Mouse (Mus musculus): ENCODE measurements around the gene Atp1b3. TPM values are rescaled to one million over a fixed set of nuclear protein-coding genes. Genes with fewer than 3 reads are reported as not detected.
"Not testable (repeated sequence)": the region's sequence is repeated elsewhere in the genome, so short reads cannot be mapped to it uniquely, and the experiment has no call there.

Gene Atp1b3
- polyA plus RNA-seq (2015; fragmentation: Nextera tagmentation; extraction: Ambion mirVana) = 176 and 189 TPM in 2 replicates

GRCm38 (mm10) chr9:96364141-96364838 lies at the start of gene Atp1b3:
TSS of gene Atp1b3 (minus strand) at chr9:96364442.
- under 1% methylated on average over 58 of the region's 81 CpGs for WGBS

GRCm38 (mm10) chr9:96412821-96413405 lies 48.7 kb upstream of the Atp1b3 start:
- no peaks in the 10 kb centered on the region for H3K4me1 ChIP-seq (replicated peaks)
- 76% methylated on average over 9 of the region's 9 CpGs for WGBS

More at GRCm38 (mm10) chr9:96364141-96364838, at the start of gene Atp1b3:
- Histone ChIP-seq H3K36me3 (no peaks in the 10 kb centered on the region), H3K4me1 (replicated peaks) (peaks cover 22% of the 10 kb centered on the region), H3K27me3 (no peaks in the 10 kb centered on the region), H3K9ac (peak within 1 kb of the TSS; percentile 90), H3K9me3 (no peaks in the 10 kb centered on the region), H3K4me3 (peak within 1 kb of the TSS; percentile 98), H3K4me2 (peak within 1 kb of the TSS; percentile 78), H3K27ac (replicated peaks) (peak within 1 kb of the TSS; percentile 92)
- peak; percentile 98 for ATAC-seq (ENCODE audit: low FRiP score, low read depth)

GRCm38 (mm10) chr9:96404312-96404711 lies 40.1 kb upstream of the Atp1b3 start:
- 84% methylated on average over 3 of the region's 3 CpGs for WGBS
- Histone ChIP-seq H3K9ac (no peak overlapping the region), H3K9me3 (no peaks in the 10 kb centered on the region), H3K4me2 (no peak overlapping the region), H3K27me3 (no peaks in the 10 kb centered on the region), H3K4me3 (no peak overlapping the region), H3K4me1 (replicated peaks) (no peaks in the 10 kb centered on the region), H3K27ac (replicated peaks) (no peak overlapping the region), H3K36me3 (no peaks in the 10 kb centered on the region)
- ATAC-seq (ENCODE audit: low FRiP score, low read depth) = no peak

More at GRCm38 (mm10) chr9:96412821-96413405, 48.7 kb upstream of the Atp1b3 start:
- no peaks in the 10 kb centered on the region for H3K36me3 ChIP-seq
- no peaks in the 10 kb centered on the region for H3K27me3 ChIP-seq
- no peak overlapping the region for H3K4me2 ChIP-seq
- no peak overlapping the region for H3K27ac ChIP-seq (replicated peaks)
- ATAC-seq (ENCODE audit: low FRiP score, low read depth) = no peak
- no peak overlapping the region for H3K9ac ChIP-seq
- no peak overlapping the region for H3K4me3 ChIP-seq
- H3K9me3 ChIP-seq = no peaks in the 10 kb centered on the region

GRCm38 (mm10) chr9:96399916-96400315 lies 35.7 kb upstream of the Atp1b3 start:
- H3K9me3 ChIP-seq; H3K4me2 ChIP-seq; H3K4me1 ChIP-seq (replicated peaks); H3K9ac ChIP-seq; ATAC-seq (ENCODE audit: low FRiP score, low read depth); H3K4me3 ChIP-seq; H3K27me3 ChIP-seq; H3K27ac ChIP-seq (replicated peaks); H3K36me3 ChIP-seq: not testable (repeated sequence)
- WGBS = 94% methylated on average over 3 of the region's 3 CpGs

- no peaks in the 10 kb centered on the region for H3K4me1 ChIP-seq (replicated peaks)
- H3K4me2 ChIP-seq = no peak overlapping the region
- H3K27me3 ChIP-seq = no peaks in the 10 kb centered on the region
- H3K4me3 ChIP-seq = no peak overlapping the region
- ATAC-seq (ENCODE audit: low FRiP score, low read depth) = no peak
- 81% methylated on average over 6 of the region's 6 CpGs for WGBS
- H3K27ac ChIP-seq (replicated peaks) = peak overlapping the region; percentile 38; the same call in 1 of the 2 replicates
- H3K9ac ChIP-seq = no peak overlapping the region
- no peaks in the 10 kb centered on the region for H3K36me3 ChIP-seq
- no peaks in the 10 kb centered on the region for H3K9me3 ChIP-seq
These were observed 35.2 kb upstream of the Atp1b3 start for GRCm38 (mm10) chr9:96399425-96399878.

- Histone ChIP-seq H3K27ac (replicated peaks) (no peak overlapping the region), H3K9me3 (no peaks in the 10 kb centered on the region), H3K27me3 (no peaks in the 10 kb centered on the region), H3K4me3 (no peak overlapping the region), H3K36me3 (no peaks in the 10 kb centered on the region), H3K9ac (no peak overlapping the region), H3K4me2 (no peak overlapping the region), H3K4me1 (replicated peaks) (no peaks in the 10 kb centered on the region)
- no peak for ATAC-seq (ENCODE audit: low FRiP score, low read depth)
- 42% methylated on average over 4 of the region's 4 CpGs for WGBS
These were observed 34.4 kb upstream of the Atp1b3 start for GRCm38 (mm10) chr9:96398614-96399013.

GRCm38 (mm10) chr9:96398165-96398564 lies 33.9 kb upstream of the Atp1b3 start:
- Histone ChIP-seq H3K27ac (replicated peaks) (no peak overlapping the region), H3K9me3 (no peaks in the 10 kb centered on the region), H3K4me2 (no peak overlapping the region), H3K27me3 (no peaks in the 10 kb centered on the region), H3K4me1 (replicated peaks) (no peaks in the 10 kb centered on the region), H3K36me3 (no peaks in the 10 kb centered on the region), H3K9ac (no peak overlapping the region), H3K4me3 (no peak overlapping the region)
- peak; percentile 38; the same call in 1 of the 2 replicates for ATAC-seq (ENCODE audit: low FRiP score, low read depth)
- 31% methylated on average over 8 of the region's 8 CpGs for WGBS

GRCm38 (mm10) chr9:96394910-96395690 lies 30.9 kb upstream of the Atp1b3 start:
- Histone ChIP-seq H3K4me1 (replicated peaks) (no peaks in the 10 kb centered on the region), H3K27me3 (no peaks in the 10 kb centered on the region), H3K9me3 (no peaks in the 10 kb centered on the region), H3K36me3 (no peaks in the 10 kb centered on the region), H3K9ac (no peak overlapping the region), H3K4me2 (no peak overlapping the region), H3K4me3 (no peak overlapping the region), H3K27ac (replicated peaks) (no peak overlapping the region)
- WGBS = 74% methylated on average over 16 of the region's 16 CpGs
- no peak for ATAC-seq (ENCODE audit: low FRiP score, low read depth)

- WGBS = 85% methylated on average over 2 of the region's 2 CpGs
- H3K9ac ChIP-seq = no peak overlapping the region
- H3K9me3 ChIP-seq = no peaks in the 10 kb centered on the region
- H3K4me2 ChIP-seq = no peak overlapping the region
- H3K27ac ChIP-seq (replicated peaks) = no peak overlapping the region
- no peaks in the 10 kb centered on the region for H3K36me3 ChIP-seq
- H3K4me1 ChIP-seq (replicated peaks) = no peaks in the 10 kb centered on the region
- no peaks in the 10 kb centered on the region for H3K27me3 ChIP-seq
- H3K4me3 ChIP-seq = no peak overlapping the region
- ATAC-seq (ENCODE audit: low FRiP score, low read depth) = no peak
These were observed 29.5 kb upstream of the Atp1b3 start for GRCm38 (mm10) chr9:96393731-96394235.

GRCm38 (mm10) chr9:96393112-96393511 lies 28.9 kb upstream of the Atp1b3 start:
- H3K9ac ChIP-seq = no peak overlapping the region
- WGBS = 92% methylated on average over 5 of the region's 5 CpGs
- H3K27ac ChIP-seq (replicated peaks) = no peak overlapping the region
- no peak overlapping the region for H3K4me2 ChIP-seq
- no peaks in the 10 kb centered on the region for H3K4me1 ChIP-seq (replicated peaks)
- H3K27me3 ChIP-seq = no peaks in the 10 kb centered on the region
- H3K9me3 ChIP-seq = no peaks in the 10 kb centered on the region
- H3K4me3 ChIP-seq = no peak overlapping the region
- ATAC-seq (ENCODE audit: low FRiP score, low read depth) = no peak
- H3K36me3 ChIP-seq = no peaks in the 10 kb centered on the region

GRCm38 (mm10) chr9:96391921-96392320 lies 27.7 kb upstream of the Atp1b3 start:
- WGBS = 92% methylated on average over 1 of the region's 1 CpGs
- Histone ChIP-seq H3K9ac (no peak overlapping the region), H3K4me1 (replicated peaks) (no peaks in the 10 kb centered on the region), H3K4me3 (no peak overlapping the region), H3K27ac (replicated peaks) (no peak overlapping the region), H3K36me3 (no peaks in the 10 kb centered on the region), H3K4me2 (no peak overlapping the region), H3K27me3 (no peaks in the 10 kb centered on the region), H3K9me3 (no peaks in the 10 kb centered on the region)
- ATAC-seq (ENCODE audit: low FRiP score, low read depth) = no peak
